Mouse (Mus musculus) kidney, adult 8-10 months (tissue): Measurements from ENCODE around the gene Rtn4rl1.

Experiments
- DNase-seq, 2 experiments: peaks; one replicate each; pipeline ENCODE4 v3.0.0; 2022

The Rtn4rl1 gene

GRCm38 (mm10) chr11:75254252-75254912, 60.8 kb downstream of the Rtn4rl1 start:
- peak; percentile 40 to 49 for DNase-seq

DNA sequence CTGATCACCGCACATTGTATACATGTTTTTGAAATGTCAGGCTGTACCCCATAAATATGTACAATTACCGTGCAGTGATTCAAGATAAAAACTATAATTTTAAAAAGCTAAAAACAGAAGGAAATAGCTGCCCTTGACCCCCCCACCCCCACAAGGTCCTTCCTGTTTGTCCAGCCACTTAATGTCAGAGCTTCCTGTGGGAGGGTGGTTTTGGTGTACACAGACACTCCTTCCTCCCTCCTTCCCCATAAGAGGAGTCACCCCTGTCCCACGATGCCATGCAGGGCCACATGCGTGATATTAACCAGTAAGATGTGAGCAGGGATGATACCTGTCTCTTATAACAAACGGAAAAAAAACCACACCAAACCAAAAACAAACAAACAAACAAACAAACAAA, 61.7 kb downstream of the Rtn4rl1 start:
- DNase-seq, result no peak

DNA sequence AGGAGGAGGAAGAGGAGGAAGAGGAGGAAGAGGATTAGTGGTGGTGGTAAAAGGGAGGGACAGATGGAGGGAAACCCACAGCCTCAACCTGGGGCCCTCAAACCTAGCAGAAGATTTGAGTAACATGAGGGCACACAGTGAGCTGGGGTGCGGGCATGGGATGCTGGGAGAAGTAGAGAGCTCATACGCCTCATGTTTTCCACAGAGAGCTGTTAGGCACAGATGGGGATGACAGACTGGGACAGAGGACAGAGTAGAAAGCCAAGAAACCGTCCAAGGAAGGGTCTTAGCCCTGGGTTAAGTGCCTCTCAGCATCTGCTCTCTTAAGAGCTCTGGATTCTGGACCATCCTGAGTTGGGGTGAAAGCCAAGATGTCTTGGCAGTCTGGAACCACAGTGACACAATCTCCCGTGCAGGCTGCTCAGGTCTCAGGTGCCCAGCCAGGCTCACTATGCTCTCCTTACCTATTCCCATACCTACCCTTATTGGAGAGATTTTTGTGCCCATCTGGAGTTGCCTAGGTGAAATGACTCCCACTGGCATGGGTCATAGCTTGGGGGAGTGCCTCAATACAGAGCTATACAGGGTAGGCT, 63.6 kb downstream of the Rtn4rl1 start:
- DNase-seq, result no peak

- DNase-seq, result no peak
These were observed 65.8 kb downstream of the Rtn4rl1 start for GRCm38 (mm10) chr11:75259416-75259815.

DNA sequence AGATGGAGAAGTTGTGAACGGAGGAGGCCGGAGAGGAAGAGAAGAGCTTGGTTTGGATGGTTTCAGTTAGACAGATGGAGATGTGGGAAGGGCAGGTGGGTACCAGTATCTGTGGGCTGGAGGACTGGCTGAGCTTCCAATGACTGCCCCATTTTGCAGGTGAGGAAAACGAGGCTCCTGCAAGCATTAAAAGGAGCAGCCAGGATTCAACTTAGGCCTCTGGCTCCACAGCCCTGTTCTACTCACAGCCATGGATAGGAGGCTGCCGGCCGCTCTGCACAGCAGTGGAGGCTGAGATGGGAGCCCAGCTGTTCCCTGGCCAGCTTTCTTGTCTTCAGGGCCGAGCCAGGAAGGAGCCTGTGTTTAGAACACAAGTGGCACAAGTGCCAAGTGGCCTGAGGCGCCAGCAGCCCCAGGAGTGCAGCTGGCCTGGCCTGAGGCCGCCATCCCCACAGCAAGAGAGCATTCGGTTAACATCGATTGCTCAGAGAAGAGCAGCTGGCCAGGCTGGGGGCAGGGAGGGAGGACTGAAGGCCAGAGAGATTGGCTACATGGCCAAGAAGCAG, 66.5 kb downstream of the Rtn4rl1 start:
- no peak for DNase-seq

DNA sequence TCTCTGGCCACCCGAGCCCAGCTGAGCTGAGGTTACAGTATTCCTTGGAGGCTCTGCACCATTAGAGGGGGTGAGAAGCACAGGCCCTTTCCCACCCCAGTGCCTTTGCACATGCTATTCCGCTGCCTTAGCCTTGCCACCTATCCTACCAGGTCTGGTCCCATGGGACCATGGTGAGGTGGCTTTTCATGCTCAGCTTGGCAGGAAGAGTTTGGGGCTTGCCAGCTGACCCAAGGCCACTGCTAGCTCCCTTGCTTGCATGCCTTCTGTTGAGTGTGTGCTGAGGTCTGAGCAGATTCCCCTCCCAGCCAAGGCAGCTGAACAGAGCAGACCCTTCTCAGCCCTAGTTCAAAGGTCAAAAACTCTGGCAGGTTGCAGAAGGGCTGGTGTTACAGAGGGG, 67.4 kb downstream of the Rtn4rl1 start:
- no peak for DNase-seq

DNA sequence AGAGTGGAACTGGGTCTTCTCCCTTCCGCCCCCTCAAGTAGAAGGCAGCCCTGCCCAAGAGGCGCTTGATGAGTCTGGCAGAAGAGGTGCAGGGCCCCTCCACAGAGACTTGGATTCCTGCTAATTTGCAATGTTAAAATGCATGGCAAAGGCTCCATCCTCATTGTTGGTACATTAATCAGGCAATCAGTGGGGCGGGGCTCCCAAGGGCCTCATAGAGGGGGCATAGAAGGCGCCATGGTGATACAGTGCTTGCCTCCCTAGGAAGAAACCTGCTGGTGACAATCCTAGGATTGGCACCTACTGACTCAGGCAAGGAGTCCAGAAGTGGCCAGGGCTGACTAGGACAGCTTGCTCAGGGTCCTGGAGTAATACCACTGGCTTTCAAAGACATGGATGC, 68.1 kb downstream of the Rtn4rl1 start:
- DNase-seq, result no peak

DNA sequence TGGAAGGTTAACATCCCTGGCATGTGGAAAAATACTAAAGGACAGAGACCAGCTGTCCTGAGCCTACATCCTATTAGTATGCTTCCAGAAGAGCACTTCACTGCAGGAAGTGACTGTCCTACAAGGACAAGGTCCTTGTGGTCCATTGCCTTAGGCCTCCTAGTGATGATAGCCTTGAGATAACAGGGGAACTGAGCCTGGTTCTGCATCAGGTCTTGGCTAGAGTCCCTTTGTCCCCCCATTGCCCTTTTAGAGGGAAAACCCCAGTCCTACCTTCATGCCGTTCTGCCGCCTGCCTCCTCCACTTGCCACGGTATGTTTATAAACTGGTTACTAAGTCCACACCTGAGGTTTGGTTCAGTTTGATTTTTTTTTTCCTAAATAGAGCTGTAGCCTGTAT, 68.6 kb downstream of the Rtn4rl1 start:
- no peak for DNase-seq

GRCm38 (mm10) chr11:75262791-75263190, 69.2 kb downstream of the Rtn4rl1 start:
- DNase-seq, result no peak

GRCm38 (mm10) chr11:75263274-75263963, 69.8 kb downstream of the Rtn4rl1 start:
- DNase-seq, result peak; percentile 36

DNA sequence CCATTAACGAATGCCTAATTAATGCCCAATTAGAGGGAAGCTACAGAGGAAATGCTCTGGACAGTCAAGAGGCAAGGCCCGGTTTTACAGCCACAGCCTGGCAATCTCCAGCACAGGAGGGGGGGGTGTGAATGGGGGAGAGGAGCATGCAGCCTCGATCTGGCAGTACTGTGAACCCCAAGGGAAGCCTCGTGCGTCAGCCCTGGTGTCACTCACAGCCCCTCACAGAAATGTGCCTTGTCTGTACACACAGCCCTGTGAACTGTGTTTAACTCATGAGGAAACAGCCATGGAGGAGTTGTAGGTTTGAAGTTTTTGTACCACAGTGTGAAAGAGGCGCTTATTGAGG, 70.4 kb downstream of the Rtn4rl1 start:
- DNase-seq, result no peak

- no peak for DNase-seq
These were observed 71.0 kb downstream of the Rtn4rl1 start for GRCm38 (mm10) chr11:75264550-75264949.

DNA sequence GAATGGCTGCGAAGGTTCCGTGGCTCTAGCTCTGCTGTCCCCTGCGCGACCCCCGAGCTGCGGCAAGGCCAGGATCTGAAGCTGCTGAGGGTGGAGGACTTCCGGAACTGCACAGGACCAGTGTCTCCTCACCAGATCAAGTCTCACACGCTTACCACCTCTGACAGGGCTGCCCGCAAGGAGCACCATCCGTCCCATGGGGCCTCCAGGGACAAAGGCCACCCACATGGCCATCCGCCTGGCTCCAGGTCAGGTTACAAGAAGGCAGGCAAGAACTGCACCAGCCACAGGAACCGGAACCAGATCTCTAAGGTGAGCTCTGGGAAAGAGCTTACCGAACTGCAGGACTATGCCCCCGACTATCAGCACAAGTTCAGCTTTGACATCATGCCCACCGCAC, 72.0 kb downstream of the Rtn4rl1 start:
- DNase-seq, result no peak

DNA sequence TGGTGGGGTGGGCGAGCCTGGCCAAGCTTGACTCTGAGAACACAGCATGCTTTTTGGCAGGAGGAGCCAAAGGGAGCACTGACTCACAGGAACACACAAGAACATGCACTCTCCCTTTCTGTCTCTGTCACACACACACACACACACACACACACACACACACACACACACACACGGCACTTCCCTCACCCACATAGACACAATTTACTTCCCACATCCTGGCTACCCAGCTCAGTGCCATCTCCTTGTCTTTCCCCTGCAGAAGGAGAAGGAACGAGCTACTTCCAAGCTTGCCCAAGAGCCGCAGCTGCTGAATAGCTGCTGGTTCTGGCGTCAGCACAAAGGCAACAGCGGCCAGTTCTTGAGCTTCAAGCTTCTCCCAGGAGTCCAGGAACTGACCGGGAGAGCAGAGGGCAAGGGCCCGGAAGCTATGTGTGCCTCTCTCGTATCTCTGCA, 74.3 kb downstream of the Rtn4rl1 start:
- peak; percentile 61 to 69 for DNase-seq

DNA sequence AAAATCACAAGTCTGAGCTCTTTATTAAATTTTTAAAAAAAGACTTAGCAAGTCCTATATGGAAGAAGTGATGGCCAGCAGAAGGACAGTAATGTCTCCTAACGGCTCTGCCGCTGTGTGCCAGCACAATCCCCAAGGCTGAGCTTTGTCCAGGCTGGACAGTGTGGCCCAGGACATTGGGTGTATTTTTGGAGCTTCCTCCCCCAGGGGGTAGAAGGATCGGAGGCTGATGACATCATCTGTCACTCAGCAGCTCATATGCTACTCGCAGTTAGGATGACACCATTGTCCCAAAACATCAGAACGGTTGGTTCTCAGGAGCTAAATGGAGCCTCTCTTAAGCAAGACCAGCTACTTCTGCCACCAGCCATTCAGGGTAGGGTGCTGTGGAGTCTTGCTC, 74.9 kb downstream of the Rtn4rl1 start:
- no peak for DNase-seq

DNA sequence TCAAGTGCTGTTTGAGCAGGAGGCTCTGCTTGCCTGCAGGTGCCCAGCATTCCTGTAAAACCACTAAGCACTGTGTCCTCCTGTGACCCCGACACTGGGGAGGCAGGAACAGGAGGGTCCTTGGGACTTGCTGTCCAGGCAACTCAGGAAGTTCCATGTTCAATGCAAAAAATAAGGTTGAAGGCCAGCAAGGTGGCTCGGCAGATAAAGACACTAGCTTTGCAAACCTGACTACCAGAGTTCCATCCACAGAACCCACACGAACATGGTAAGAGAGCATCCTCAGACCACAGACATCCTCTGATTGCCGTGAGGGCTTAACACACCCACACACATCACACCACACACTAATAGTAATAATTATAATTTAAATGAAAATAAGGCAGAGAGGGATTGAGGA, 75.6 kb downstream of the Rtn4rl1 start:
- DNase-seq, result no peak

DNA sequence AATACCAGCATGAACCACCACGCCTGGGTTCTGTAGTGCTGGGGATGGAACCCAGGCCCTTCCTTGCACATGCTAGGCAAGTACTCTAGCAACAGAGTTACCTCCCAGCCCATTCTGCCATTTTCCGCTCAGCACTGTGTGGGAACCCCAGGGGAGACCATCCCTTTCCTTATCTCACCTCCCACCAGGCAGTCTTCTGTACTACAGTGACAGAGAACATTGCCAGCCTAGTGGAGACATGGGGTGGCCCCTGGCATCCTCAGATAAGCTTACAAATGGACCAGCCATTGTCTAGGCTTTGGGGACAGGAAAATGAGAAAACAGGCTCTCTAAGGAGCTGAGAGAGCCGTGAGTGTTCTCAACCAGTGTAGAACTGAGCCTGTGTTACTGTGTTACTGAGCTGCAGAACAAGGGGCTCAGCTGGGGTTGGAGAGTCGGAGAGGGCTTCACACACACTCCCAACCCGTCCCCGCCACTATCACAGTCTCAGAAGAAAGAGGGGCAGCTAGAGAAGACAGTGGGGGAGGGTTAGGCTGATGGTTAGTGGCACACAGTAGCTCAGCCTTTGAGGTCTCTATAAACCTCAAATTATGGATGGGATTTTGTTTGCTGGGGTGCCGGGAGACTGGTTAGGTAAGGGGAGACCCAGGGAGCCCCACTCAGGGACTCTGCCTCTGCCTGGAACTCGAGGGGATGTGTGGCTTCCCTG, 76.8 kb downstream of the Rtn4rl1 start:
- no peak for DNase-seq

GRCm38 (mm10) chr11:75270985-75271434, 77.4 kb downstream of the Rtn4rl1 start:
- no peak for DNase-seq

- no peak for DNase-seq
These were observed 79.9 kb downstream of the Rtn4rl1 start for GRCm38 (mm10) chr11:75273466-75273865.

DNA sequence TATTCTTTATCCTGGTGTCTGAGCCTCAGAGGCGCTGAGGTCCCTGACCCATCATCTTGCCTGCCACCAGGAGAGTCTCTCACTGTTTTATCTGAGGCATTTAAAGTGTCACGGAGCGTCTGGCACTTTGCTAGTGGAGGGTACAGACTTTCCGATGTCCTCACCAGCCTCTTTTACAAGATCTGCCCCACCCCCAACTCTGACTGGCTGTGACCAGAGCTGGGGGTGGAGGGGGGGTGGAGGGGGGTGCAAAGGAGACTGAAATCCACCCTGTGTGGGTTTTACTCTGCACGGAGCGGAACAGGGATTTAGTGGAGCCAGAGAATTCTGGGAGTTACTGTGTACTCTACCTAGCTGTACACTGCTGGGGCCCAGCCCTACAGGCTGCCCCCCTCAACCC, 81.5 kb downstream of the Rtn4rl1 start:
- DNase-seq, result no peak

DNA sequence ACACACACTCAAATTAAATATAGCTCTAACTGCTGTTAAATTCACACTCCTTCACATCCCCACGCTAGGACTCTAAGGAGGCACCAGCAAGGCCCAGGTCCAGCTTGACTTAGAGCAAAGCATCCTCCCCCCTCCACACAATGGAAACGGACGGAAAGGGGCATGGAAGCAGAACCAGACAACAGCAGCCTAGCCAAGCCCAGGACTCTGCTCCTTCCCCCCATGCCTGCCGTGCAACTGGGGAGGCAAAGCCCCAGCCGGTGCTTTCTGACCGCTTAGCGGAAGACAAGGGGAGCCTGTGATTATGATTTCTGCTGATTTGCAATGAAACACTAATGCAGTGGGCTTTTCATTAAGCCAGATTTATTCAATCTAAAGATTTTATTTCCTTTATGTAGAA, 84.5 kb downstream of the Rtn4rl1 start:
- no peak for DNase-seq

- no peak for DNase-seq
These were observed 85.4 kb downstream of the Rtn4rl1 start for GRCm38 (mm10) chr11:75279013-75279341.

DNA sequence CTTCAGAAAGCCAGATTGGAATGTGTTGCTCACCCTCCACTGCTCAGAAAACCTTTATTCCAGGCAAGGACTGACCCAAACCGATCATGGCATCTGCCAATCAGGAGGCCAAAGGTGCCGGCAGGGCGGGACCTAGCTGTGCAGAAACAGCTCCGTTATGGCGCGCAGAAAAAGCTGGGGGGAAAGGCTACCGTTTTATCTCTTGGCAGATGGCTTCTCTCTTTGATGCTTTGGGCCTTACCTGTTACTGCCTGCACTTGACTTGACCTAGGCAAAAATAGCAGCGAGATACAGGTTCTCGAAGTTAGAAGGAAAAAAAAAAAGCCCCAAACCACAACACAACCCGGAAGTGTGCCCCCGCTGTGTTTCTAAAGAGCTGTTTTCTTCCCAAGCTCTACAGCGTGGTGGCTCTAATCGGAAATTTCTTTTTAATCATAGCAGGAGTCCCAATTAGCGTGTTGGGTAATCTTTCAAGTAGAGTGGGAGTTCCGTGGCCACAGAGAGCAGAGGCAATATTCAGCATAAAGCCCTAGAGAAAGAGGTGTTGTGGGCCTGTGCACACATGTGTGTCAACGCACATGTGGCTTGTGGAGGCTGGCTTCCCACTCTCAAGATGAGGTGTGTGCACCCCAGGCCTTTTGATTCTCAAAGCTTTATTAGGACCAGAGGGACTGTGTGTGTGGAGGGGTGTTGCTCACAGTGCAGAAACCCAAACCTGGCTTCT, 85.9 kb downstream of the Rtn4rl1 start:
- DNase-seq, result peak; percentile 42 to 46
